Mouse (Mus musculus) lung, embryonic 14.5 days (tissue): ENCODE measurements around the gene Chd2. TPM values are rescaled to one million over a fixed set of nuclear protein-coding genes. Genes with fewer than 3 reads are reported as not detected.

Experiments used
- ATAC-seq: fragments of 200-750 bp; cut with Nextera tagmentation; 2 replicates; pipeline ENCODE4 v1.8.0; 2017; ENCODE audit warnings: mild to moderate bottlenecking, moderate TSS enrichment, moderate library complexity; ENCODE audit not compliant: insufficient read depth
- DNase-seq: peaks from one replicate; pipeline ENCODE4 v3.0.0-alpha.2; 2015
- H3K27ac ChIP-seq: fragments of 300-500 bp; sonication (generic); 2 replicates; pipeline ENCODE4 v1.5.1; 2014; ENCODE audit warnings: low read depth, mild to moderate bottlenecking, moderate library complexity
- H3K27me3 ChIP-seq: fragments of 300-500 bp; sonication (generic); 2 replicates; pipeline ENCODE4 v1.6.1; 2014; ENCODE audit warnings: low read length, control low read depth; ENCODE audit not compliant: insufficient read depth
- H3K36me3 ChIP-seq: fragments of 300-500 bp; sonication (generic); 2 replicates; pipeline ENCODE4 v1.6.1; 2014; ENCODE audit warnings: control low read depth; ENCODE audit not compliant: insufficient read depth
- H3K4me1 ChIP-seq: fragments of 300-500 bp; sonication (generic); 2 replicates; pipeline ENCODE4 v1.6.1; 2014; ENCODE audit warnings: antibody characterized with exemption, control low read depth; ENCODE audit not compliant: insufficient read depth
- H3K4me2 ChIP-seq: fragments of 300-500 bp; sonication (generic); 2 replicates; pipeline ENCODE4 v1.6.1; 2014; ENCODE audit warnings: mild to moderate bottlenecking
- H3K4me3 ChIP-seq: fragments of 300-500 bp; sonication (generic); 2 replicates; pipeline ENCODE4 v1.5.1; 2014; ENCODE audit warnings: low read depth, low read length
- H3K9ac ChIP-seq: fragments of 300-500 bp; sonication (generic); 2 replicates; pipeline ENCODE4 v1.6.1; 2014
- H3K9me3 ChIP-seq: fragments of 300-500 bp; sonication (generic); 2 replicates; pipeline ENCODE4 v1.6.1; 2016; ENCODE audit warnings: low read depth, low read length, control low read depth
- CTCF ChIP-seq: IDR thresholded peaks from 2 replicates; pipeline ENCODE4 v1.5.1; 2016; ENCODE audit warnings: antibody characterized with exemption, low read depth
- WGBS: fragments of 180-500 bp; shearing (Covaris S2); extraction: QIAGEN DNeasy Blood & Tissue Kit; methylation state at CpG from one replicate; pipeline ENCODE4 v1.1.7; 2014; 5-methylcytosine and 5-hydroxymethylcytosine counted together
- polyA plus RNA-seq: library from polyadenylated mRNA; unstranded; fragments of >200 nt; fragmentation: Nextera tagmentation; extraction: Ambion mirVana; gene quantifications from 2 replicates; pipeline ENCODE4 v1.2.1, GENCODE M21; 2014

Chd2 gene
- polyA plus RNA-seq, 1 experiment from 2014 or later = 62.1 TPM

DNA sequence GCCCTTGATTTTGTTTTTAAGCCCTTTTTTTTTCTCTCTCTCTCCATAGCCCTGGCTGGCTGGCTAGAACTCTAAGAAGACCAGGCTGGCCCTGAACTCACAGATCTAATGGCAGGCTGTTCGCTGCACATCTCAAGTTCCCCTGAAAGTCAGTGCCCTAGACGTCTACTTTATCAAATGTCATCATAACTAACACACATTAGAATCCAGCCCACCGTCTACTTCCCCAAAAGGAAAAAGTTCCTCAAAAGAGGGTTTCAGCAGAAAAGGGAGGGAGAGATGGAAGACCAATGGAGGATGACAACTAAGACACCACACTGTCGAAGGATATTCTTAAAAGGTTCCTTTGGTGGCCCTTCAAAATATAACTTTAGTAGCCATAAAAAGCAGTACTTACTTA, 14.4 kb downstream of the Chd2 start:
- H3K27ac ChIP-seq = no peak overlapping the region
- peaks cover 48% of the 10 kb centered on the region for H3K36me3 ChIP-seq
- no peak overlapping the region for H3K4me3 ChIP-seq
- no peaks in the 10 kb centered on the region for H3K27me3 ChIP-seq
- H3K9me3 ChIP-seq = no peaks in the 10 kb centered on the region
- WGBS = 69% methylated on average over 4 of the region's 4 CpGs
- peaks cover 4% of the 10 kb centered on the region; the same call in 1 of the 2 replicates for H3K4me1 ChIP-seq
- DNase-seq (no peak), ATAC-seq (no peak)
- no peak overlapping the region for H3K4me2 ChIP-seq
- TF ChIP-seq CTCF = no peak
- H3K9ac ChIP-seq = no peak overlapping the region

DNA sequence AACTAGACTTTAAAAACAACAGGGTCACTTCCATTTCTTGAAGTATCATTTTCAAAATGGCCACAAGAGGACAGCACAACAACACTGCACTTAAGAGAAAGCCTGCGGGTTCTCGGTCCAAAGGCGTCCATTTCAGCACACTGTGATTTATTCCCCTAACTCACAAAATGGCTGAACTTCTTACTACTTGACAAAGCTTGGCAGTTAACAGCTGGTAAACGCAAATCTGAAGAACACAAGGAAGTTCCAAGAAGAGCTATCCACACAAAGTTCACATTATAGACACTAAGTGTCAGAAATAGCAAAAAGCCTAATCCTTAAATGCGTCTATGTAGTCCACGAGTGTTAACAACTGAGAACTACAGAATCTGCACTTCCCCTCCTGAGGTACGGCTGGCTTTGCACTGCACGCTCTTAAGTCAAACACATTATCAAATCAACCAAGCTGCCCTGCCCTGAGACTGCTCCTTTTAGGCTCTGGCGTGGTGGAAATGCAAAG, 17.1 kb downstream of the Chd2 start:
- DNase-seq (peak; percentile 93), ATAC-seq (peak; percentile 78)
- Histone ChIP-seq H3K4me2 (0 out of 2 replicates have a peak overlapping the region, but pooled peaks have one; percentile 21), H3K4me3 (no peak overlapping the region), H3K4me1 (no peaks in the 10 kb centered on the region), H3K27ac (peak overlapping the region; percentile 81), H3K36me3 (peaks cover 50% of the 10 kb centered on the region), H3K9me3 (no peaks in the 10 kb centered on the region), H3K27me3 (no peaks in the 10 kb centered on the region), H3K9ac (no peak overlapping the region)
- TF ChIP-seq CTCF = peak; percentile 86
- WGBS = 22% methylated on average over 9 of the region's 9 CpGs

DNA sequence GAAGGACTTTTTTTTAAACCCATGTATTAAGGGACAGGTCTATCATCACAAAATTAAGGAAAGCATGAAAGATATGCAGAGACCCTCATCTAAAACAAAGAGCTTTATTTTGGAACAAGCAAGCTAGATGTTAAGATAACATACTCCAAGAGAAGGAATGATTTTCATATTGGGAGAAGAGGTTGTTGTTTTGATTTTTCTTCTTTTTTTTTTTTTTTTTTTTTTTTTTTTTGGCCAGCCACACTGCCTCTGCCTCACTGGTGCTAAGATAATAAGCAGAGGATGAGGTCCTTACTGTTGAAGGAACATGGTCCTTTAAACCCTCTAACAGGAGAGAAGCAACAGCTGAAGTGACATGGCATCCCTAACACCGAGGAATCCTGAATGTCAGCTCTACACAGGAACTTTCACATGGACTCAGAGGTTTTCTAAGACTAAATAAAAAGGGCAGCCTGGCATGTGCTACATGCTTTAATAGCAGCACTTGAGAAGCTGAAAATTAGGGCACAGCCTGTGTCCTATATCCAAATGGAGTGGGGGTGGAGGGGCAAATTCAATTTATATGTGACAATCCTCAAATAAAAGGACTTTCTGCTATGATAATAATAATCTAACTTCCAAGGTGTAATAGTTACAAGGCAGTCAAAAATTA, 17.9 kb downstream of the Chd2 start:
- H3K27me3 ChIP-seq = no peaks in the 10 kb centered on the region
- no peak overlapping the region for H3K9ac ChIP-seq
- peaks cover 51% of the 10 kb centered on the region for H3K36me3 ChIP-seq
- H3K27ac ChIP-seq = no peak overlapping the region
- ATAC-seq (no peak), DNase-seq (no peak)
- H3K4me1 ChIP-seq = no peaks in the 10 kb centered on the region
- H3K4me2 ChIP-seq = no peak overlapping the region
- no peak for TF ChIP-seq CTCF
- 64% methylated on average over 1 of the region's 1 CpGs for WGBS
- H3K4me3 ChIP-seq = no peak overlapping the region
- H3K9me3 ChIP-seq = no peaks in the 10 kb centered on the region

DNA sequence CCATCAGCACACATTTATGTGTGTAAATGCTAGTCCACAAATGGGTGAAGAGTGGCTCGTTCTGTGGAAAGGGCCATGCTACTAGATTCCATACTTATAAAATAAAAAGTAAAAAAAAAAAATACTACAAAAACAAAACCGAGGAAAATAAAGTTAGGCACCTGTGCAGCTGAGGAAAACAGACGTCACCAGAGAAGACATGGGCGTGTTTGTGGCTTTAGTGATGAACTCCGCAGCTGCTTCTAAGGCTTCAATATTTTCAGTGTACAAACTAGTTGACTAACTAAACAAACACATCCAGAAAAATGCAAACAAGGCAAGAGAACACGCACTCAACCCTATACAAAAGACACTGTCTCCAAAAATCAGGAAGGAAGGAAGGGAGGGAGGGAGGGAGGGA, 18.4 kb downstream of the Chd2 start:
- no peak overlapping the region for H3K4me2 ChIP-seq
- no peak for ATAC-seq
- H3K9ac ChIP-seq = no peak overlapping the region
- peaks cover 51% of the 10 kb centered on the region for H3K36me3 ChIP-seq
- WGBS = 76% methylated on average over 6 of the region's 6 CpGs
- no peak for TF ChIP-seq CTCF
- H3K9me3 ChIP-seq = no peaks in the 10 kb centered on the region
- H3K4me1 ChIP-seq = no peaks in the 10 kb centered on the region
- no peaks in the 10 kb centered on the region for H3K27me3 ChIP-seq
- H3K4me3 ChIP-seq = no peak overlapping the region
- H3K27ac ChIP-seq = no peak overlapping the region
- DNase-seq = no peak

DNA sequence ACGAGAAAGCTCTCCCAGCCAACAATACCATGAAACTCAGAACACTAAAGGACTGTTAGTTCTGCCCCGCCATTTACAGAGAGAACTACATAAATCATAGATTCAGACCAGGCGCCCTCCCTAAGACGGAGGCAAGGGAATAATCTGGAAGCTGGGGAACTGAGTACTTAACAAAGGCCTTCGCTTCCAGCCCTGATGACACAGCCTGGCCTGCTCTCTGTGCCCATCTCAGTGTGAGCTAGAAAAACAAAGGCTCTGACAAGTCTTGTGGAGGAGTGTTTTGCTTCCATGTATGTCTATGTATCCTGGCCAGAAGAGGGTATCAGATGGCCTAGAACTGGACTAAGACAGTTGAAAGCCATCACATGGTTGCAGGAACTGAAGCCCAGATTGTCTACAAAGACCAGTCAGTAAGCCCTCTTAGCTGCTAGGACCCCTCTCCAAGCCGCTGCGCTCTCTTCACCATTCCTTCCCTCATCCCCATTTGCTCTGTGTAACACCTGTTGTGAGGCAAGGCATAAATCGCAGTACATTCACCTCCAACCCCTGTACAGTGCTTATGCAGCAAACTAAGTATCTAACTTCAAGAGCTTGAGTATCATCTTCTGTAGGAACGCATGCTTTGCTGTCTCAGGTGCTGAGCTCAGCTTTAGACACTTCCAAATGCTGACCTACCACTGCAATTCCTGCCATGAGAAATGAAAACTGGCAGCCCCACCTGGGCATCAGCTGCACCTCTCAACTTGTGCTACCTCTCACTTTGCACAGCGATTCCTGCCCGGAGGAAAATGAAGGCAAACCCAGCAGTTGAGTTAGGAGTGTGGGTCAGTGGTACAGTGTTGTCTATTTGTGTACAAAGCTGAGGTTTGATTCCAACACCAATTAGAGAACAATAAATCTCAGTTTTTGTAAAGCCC, 20.1 kb downstream of the Chd2 start:
- WGBS = 81% methylated on average over 11 of the region's 11 CpGs
- Histone ChIP-seq H3K9me3 (no peaks in the 10 kb centered on the region), H3K4me2 (no peak overlapping the region), H3K4me1 (no peaks in the 10 kb centered on the region), H3K27ac (peak overlapping the region; percentile 32; the same call in 1 of the 2 replicates), H3K27me3 (no peaks in the 10 kb centered on the region), H3K4me3 (no peak overlapping the region), H3K9ac (no peak overlapping the region), H3K36me3 (peaks cover 59% of the 10 kb centered on the region)
- no peak for ATAC-seq
- DNase-seq = no peak
- TF ChIP-seq CTCF = no peak

DNA sequence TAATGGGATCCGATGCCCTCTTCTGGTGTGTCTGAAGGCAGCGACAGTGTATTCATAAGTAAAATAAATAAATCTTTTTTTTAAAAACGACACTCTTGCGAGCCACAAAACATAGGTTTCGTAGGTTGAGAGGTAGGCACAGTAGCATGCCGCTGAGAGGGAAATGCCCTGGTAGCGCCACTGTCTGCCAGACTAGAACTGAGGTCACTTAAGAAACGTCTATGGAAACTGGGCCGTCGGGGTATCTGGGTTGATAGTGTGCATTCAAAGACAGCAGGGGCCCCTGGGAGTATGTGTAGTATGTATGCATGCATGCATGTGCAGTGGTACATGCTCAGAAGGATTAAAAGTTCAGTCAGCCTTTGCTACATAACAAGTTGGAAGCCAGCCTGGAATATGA, 21.4 kb downstream of the Chd2 start:
- Histone ChIP-seq H3K4me3 (no peak overlapping the region), H3K9me3 (no peaks in the 10 kb centered on the region), H3K9ac (no peak overlapping the region), H3K36me3 (peaks cover 71% of the 10 kb centered on the region), H3K4me2 (no peak overlapping the region), H3K27ac (no peak overlapping the region), H3K4me1 (no peaks in the 10 kb centered on the region), H3K27me3 (no peaks in the 10 kb centered on the region)
- no peak for TF ChIP-seq CTCF
- no peak for ATAC-seq
- DNase-seq = no peak
- WGBS = 77% methylated on average over 10 of the region's 10 CpGs
